Mouse (Mus musculus) liver, embryonic 13.5 days (tissue): ENCODE data around the gene Arsk. TPM values are rescaled to one million over a fixed set of nuclear protein-coding genes. Genes with fewer than 3 reads are reported as not detected.

Source experiments
- ATAC-seq: fragments of 200-750 bp; cut with Nextera tagmentation; 2 replicates; pipeline ENCODE4 v1.8.0; 2017; ENCODE audit warnings: low read depth, mild to moderate bottlenecking, moderate number of reproducible peaks, moderate library complexity
- DNase-seq: peaks from one replicate; pipeline ENCODE4 v3.0.0; 2022
- H3K27ac ChIP-seq: fragments of 300-500 bp; sonication (generic); 2 replicates; pipeline ENCODE4 v1.5.1; 2015; ENCODE audit warnings: moderate library complexity, mild to moderate bottlenecking, inconsistent platforms
- H3K27me3 ChIP-seq: fragments of 300-500 bp; sonication (generic); 2 replicates; pipeline ENCODE4 v1.6.1; 2015; ENCODE audit warnings: mild to moderate bottlenecking, inconsistent platforms
- H3K36me3 ChIP-seq: fragments of 300-500 bp; sonication (generic); 2 replicates; pipeline ENCODE4 v1.6.1; 2015; ENCODE audit warnings: mild to moderate bottlenecking, inconsistent platforms
- H3K4me1 ChIP-seq: fragments of 300-500 bp; sonication (generic); replicated peaks from 2 replicates; pipeline ENCODE4 v1.6.1; 2015; ENCODE audit warnings: inconsistent platforms
- H3K4me2 ChIP-seq: fragments of 300-500 bp; sonication (generic); 2 replicates; pipeline ENCODE4 v1.6.1; 2015; ENCODE audit warnings: inconsistent platforms, mild to moderate bottlenecking, moderate library complexity
- H3K4me3 ChIP-seq: fragments of 300-500 bp; sonication (generic); replicated peaks from 2 replicates; pipeline ENCODE4 v1.5.1; 2015; ENCODE audit warnings: mild to moderate bottlenecking, inconsistent platforms
- H3K9ac ChIP-seq: fragments of 300-500 bp; sonication (generic); 2 replicates; pipeline ENCODE4 v1.6.1; 2015; ENCODE audit warnings: mild to moderate bottlenecking, inconsistent platforms
- H3K9me3 ChIP-seq: fragments of 300-500 bp; sonication (generic); replicated peaks from 2 replicates; pipeline ENCODE4 v1.6.1; 2016; ENCODE audit warnings: inconsistent platforms
- WGBS: fragments of 180-500 bp; shearing (Covaris S2); methylation state at CpG from one replicate; pipeline ENCODE4 v1.1.7; 2015; ENCODE audit not compliant: insufficient replicate concordance; 5-methylcytosine and 5-hydroxymethylcytosine counted together
- polyA plus RNA-seq: library from polyadenylated mRNA; unstranded; fragments of >200 nt; fragmentation: Nextera tagmentation; extraction: Ambion mirVana; gene quantifications from 2 replicates; pipeline ENCODE4 v1.2.1, GENCODE M21; 2015

The Arsk gene
- polyA plus RNA-seq, 1 experiment from 2014 or later = 2.6 TPM

DNA sequence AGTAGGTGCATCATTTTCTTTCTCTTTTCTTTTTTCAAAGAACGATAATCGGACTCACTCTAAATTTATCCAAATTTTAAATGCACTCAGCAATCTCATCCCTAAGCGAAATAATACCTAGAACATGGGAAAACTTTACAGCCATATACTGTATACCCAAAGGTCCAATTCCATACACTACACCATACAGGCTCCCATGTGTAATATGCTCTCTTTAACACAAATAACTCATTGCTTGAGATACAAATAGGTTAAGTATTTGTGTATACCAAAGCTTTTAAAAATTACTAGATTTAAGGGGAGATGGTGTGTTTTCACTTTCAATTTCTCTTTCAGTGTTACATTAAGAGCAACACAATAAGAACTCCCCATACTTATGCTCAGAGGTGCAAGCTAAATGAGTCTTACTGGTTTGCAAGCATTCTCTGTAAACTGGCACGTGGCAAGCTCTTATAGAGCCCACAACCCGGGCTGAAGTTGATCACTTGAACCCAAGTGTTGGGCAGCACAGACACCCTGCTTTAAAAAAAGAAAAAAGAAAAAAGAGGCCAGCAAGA lies 79.5 kb downstream of the Arsk start:
- H3K27me3 ChIP-seq = no peaks in the 10 kb centered on the region
- H3K4me2 ChIP-seq = peak overlapping the region; percentile 77
- ATAC-seq (peak; percentile 18), DNase-seq (no peak)
- 32% methylated on average over 5 of the region's 5 CpGs for WGBS
- peak overlapping the region; percentile 86 for H3K9ac ChIP-seq
- H3K4me3 ChIP-seq = peak overlapping the region; percentile 77
- no peaks in the 10 kb centered on the region for H3K36me3 ChIP-seq
- peak overlapping the region; percentile 66 for H3K27ac ChIP-seq
- H3K9me3 ChIP-seq = no peaks in the 10 kb centered on the region
- peaks cover 11% of the 10 kb centered on the region for H3K4me1 ChIP-seq

DNA sequence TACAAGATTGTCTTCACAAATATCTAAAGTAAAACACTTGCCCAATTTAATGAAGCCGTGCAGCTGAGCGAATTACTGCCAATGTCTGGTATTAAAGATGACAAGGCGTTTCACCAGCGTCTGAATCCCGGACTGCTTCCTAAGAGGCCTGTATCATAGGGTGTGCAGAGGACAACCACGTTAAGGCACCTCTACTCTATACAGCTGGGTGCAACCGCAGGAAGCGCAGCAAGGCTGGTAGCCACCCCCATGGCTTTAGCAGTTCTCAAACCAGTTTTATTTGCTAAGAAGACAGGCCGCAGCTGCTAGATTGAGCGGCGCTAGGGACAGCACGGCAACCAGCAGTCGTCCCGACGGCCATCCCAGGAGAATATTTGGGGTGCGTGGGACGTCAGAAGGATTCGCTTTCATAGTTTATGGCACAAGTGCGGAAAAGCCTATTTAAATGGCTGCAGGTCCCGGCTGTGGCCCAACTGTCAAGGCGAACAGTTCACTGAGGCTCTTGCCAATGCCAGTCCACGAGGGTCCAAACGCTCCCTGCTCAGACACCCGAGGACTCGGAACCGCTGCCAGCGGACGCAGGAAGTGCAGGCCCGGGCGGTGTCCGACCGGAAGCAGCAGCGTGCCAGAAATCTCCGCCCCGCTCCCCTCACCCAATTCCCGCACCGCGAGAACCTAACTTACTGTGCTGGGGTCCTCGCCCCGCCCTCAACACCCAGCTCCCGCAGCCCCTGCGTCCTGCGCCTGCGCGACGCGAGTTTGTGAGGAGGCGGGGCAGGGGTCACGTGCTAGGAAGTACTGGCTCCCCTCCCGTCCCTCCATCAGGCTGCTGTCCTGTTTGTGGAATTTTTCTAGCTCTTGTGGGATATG lies 80.3 kb downstream of the Arsk start, which contains the start of gene Rfesd:
Gene Rfesd, minus strand, starts transcription at position 746 of the 870 bp plus-strand sequence.
- Histone ChIP-seq H3K4me3 (peak within 1 kb of the TSS; percentile 77), H3K9ac (peak within 1 kb of the TSS; percentile 86), H3K9me3 (no peaks in the 10 kb centered on the region), H3K4me1 (peaks cover 17% of the 10 kb centered on the region), H3K4me2 (peak within 1 kb of the TSS; percentile 77), H3K27me3 (no peaks in the 10 kb centered on the region), H3K27ac (peak within 1 kb of the TSS; percentile 98), H3K36me3 (no peaks in the 10 kb centered on the region)
- ATAC-seq (peak; percentile 86), DNase-seq (peak; percentile 96)
- WGBS = under 1% methylated on average over 50 of the region's 50 CpGs

DNA sequence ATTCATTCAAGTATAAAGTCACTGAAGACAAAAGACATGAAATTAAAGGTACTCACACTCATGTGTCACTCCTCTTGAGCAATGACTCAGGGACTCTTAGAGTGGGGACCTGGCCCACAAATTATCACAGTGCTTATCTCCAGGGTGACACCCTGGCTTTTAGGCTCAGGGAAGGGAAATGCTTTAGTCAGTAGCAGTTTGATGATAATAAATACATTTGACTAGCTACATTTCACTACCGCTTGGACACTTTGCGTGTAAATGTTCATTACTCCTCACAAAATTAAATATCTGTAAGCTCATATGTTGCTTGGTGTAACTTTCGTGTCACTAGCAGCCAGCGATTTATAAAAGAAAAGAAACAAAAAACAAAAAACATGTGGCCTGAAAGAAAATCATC lies 81.0 kb downstream of the Arsk start:
- Histone ChIP-seq H3K27me3 (no peaks in the 10 kb centered on the region), H3K36me3 (0 out of 2 replicates have a peak, but pooled peaks cover 3% of the 10 kb centered on the region), H3K4me3 (peak overlapping the region; percentile 77), H3K4me1 (peaks cover 24% of the 10 kb centered on the region), H3K27ac (peak overlapping the region; percentile 98), H3K9me3 (no peaks in the 10 kb centered on the region), H3K4me2 (peak overlapping the region; percentile 77), H3K9ac (peak overlapping the region; percentile 86)
- 11% methylated on average over 4 of the region's 4 CpGs for WGBS
- ATAC-seq (peak; percentile 79), DNase-seq (no peak)

DNA sequence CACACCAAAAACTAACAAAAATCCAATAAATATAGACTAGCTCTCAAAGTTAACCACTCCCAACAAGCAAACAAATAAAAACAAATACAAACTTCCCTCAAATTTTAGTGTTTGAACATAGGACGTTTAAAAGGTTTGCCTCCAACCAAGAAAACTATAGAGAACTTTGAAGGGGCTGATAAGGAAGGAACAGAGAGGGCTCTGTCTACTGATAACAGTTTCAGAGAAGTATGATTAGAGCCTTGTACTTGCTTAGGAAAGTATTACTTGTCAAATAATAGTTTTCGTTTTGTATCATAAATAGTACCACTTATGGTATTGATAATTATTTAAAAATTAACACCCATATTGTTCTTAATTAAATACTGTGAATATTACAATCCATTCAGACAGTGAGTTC lies 83.9 kb downstream of the Arsk start:
- Histone ChIP-seq H3K4me1 (peaks cover 41% of the 10 kb centered on the region), H3K9me3 (no peaks in the 10 kb centered on the region), H3K36me3 (0 out of 2 replicates have a peak, but pooled peaks cover 6% of the 10 kb centered on the region), H3K4me2 (peak overlapping the region; percentile 39), H3K4me3 (peak overlapping the region; percentile 38), H3K27me3 (no peaks in the 10 kb centered on the region), H3K9ac (no peak overlapping the region; the same call in 1 of the 2 replicates), H3K27ac (no peak overlapping the region)
- WGBS = 8% methylated on average over 2 of the region's 2 CpGs
- DNase-seq (no peak), ATAC-seq (no peak)

Other genes with a start within 250 kb of the Arsk start
- 3.9 and 4.6 TPM in 2 replicates for gene Rhobtb3, start 154.7 kb downstream of the Arsk start, polyA plus RNA-seq
- 0.73 and 0.74 TPM in 2 replicates for gene Spata9, start 131.5 kb downstream of the Arsk start, polyA plus RNA-seq
- 241 and 244 TPM in 2 replicates for gene Rfesd, start 79.9 kb downstream of the Arsk start, polyA plus RNA-seq
- 5.6 and 5.9 TPM in 2 replicates for gene Gpr150, start 41.7 kb downstream of the Arsk start, polyA plus RNA-seq
- gene Ttc37, start 74 bp upstream of the Arsk start, polyA plus RNA-seq = 4.5 and 6.6 TPM in 2 replicates
- not detected in 2 replicates for gene Fam81b, start 206.4 kb upstream of the Arsk start, polyA plus RNA-seq